Mouse (Mus musculus): ENCODE data around the gene Ptcd3. TPM values are rescaled to one million over a fixed set of nuclear protein-coding genes. Genes with fewer than 3 reads are reported as not detected.
"Not testable (repeated sequence)": the region's sequence is repeated elsewhere in the genome, so short reads cannot be mapped to it uniquely, and the experiment has no call there.

Gene Ptcd3
- 34.1 and 36.6 TPM in 2 replicates for polyA plus RNA-seq (2012; rRNA removed)

- peak; percentile 85 for DNase-seq (ENCODE audit: low spot score)
Measured at GRCm38 (mm10) chr6:71908481-71909381, at the start of gene Ptcd3, which contains the start of gene Polr1a. TSS of gene Ptcd3 (minus strand) at chr6:71908750. TSS of gene Polr1a (plus strand) at chr6:71909053.

- DNase-seq (ENCODE audit: low spot score), result no peak
Measured at GRCm38 (mm10) chr6:71951192-71951591, 42.6 kb upstream of the Ptcd3 start.

- no peak for DNase-seq (ENCODE audit: low spot score)
Measured at GRCm38 (mm10) chr6:71950592-71950991, 42.0 kb upstream of the Ptcd3 start.

GRCm38 (mm10) chr6:71949721-71950120 lies 41.2 kb upstream of the Ptcd3 start:
- DNase-seq (ENCODE audit: low spot score), result no peak

GRCm38 (mm10) chr6:71946121-71946520 lies 37.6 kb upstream of the Ptcd3 start:
- DNase-seq (ENCODE audit: low spot score), result no peak

- DNase-seq (ENCODE audit: low spot score), result no peak
Measured at GRCm38 (mm10) chr6:71945101-71945500, 36.6 kb upstream of the Ptcd3 start.

- no peak for DNase-seq (ENCODE audit: low spot score)
Measured at GRCm38 (mm10) chr6:71940912-71941311, 32.4 kb upstream of the Ptcd3 start.

- no peak for DNase-seq (ENCODE audit: low spot score)
Measured at GRCm38 (mm10) chr6:71935737-71936136, 27.2 kb upstream of the Ptcd3 start.

- no peak for DNase-seq (ENCODE audit: low spot score)
Measured at GRCm38 (mm10) chr6:71934081-71934556, 25.6 kb upstream of the Ptcd3 start.

- DNase-seq (ENCODE audit: low spot score), result no peak
Measured at GRCm38 (mm10) chr6:71932347-71932746, 23.8 kb upstream of the Ptcd3 start.

GRCm38 (mm10) chr6:71930830-71931437 lies 22.4 kb upstream of the Ptcd3 start:
- no peak for DNase-seq (ENCODE audit: low spot score)

- no peak for DNase-seq (ENCODE audit: low spot score)
Measured at GRCm38 (mm10) chr6:71930053-71930452, 21.5 kb upstream of the Ptcd3 start.

GRCm38 (mm10) chr6:71927911-71928310 lies 19.4 kb upstream of the Ptcd3 start:
- DNase-seq (ENCODE audit: low spot score), result no peak

- not testable (repeated sequence) for DNase-seq (ENCODE audit: low spot score)
Measured at GRCm38 (mm10) chr6:71925233-71925632, 16.7 kb upstream of the Ptcd3 start.

- no peak for DNase-seq (ENCODE audit: low spot score)
Measured at GRCm38 (mm10) chr6:71920752-71921151, 12.2 kb upstream of the Ptcd3 start.

- no peak for DNase-seq (ENCODE audit: low spot score)
Measured at GRCm38 (mm10) chr6:71911686-71912450, 3.3 kb upstream of the Ptcd3 start.

- no peak for DNase-seq (ENCODE audit: low spot score)
Measured at GRCm38 (mm10) chr6:71909840-71910239, 1.3 kb upstream of the Ptcd3 start.

- no peak for DNase-seq (ENCODE audit: low spot score)
Measured at GRCm38 (mm10) chr6:71909384-71909783, 834 bp upstream of the Ptcd3 start.

- DNase-seq (ENCODE audit: low spot score), result no peak
Measured at GRCm38 (mm10) chr6:71907702-71908235, 781 bp downstream of the Ptcd3 start.

- no peak for DNase-seq (ENCODE audit: low spot score)
Measured at GRCm38 (mm10) chr6:71893263-71893662, 15.3 kb downstream of the Ptcd3 start.

GRCm38 (mm10) chr6:71877965-71878760 lies 30.4 kb downstream of the Ptcd3 start:
- DNase-seq (ENCODE audit: low spot score), result no peak
